Mouse (Mus musculus): ENCODE measurements around the gene Prdm2. TPM values are rescaled to one million over a fixed set of nuclear protein-coding genes. Genes with fewer than 3 reads are reported as not detected.

The Prdm2 gene
- polyA plus RNA-seq, 1 experiment from 2014 or later, result 2.8 TPM

DNA sequence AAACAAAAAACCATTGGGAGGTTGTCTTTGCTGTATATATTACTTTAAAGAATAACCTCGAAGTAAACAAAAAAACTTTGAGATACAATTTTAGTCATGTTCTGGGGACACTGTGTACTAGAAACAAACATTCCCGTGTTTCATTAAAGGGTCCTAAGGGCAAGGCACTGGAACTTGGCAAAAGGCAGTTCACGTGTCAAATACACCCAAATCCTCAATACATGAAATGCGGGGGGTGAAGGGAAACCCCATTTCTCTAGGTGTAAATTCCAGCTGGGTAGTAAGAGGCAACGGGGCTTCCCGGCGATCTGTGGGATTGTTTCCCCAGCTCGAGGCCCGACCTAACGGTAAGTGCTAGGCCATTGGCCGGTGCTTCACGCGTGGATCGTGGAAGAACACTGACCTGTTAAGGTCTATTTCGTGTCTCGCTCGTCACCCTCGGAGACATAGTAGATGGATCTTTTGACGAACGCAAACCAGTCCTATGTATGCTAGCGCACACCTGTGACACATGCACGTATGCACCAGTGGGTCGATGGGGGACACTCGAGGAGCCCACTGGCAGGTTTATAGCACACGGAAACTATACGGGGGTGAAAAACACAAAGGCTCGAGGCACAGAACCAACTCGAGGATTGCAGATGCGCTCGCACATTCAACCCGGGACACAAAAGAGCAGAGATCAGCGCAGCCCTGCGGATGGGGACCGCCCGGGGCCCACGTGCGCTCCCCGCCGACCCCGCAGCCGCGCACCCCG, 1.0 kb downstream of the Prdm2 start:
- Histone ChIP-seq H3K27me3 (no peaks in the 10 kb centered on the region), H3K36me3 (replicated peaks) (no peaks in the 10 kb centered on the region), H3K4me1 (replicated peaks) (peaks cover 19% of the 10 kb centered on the region), H3K4me2 (peak overlapping the region; percentile 91), H3K27ac (replicated peaks) (peak overlapping the region; percentile 83), H3K9me3 (replicated peaks) (no peaks in the 10 kb centered on the region), H3K4me3 (replicated peaks) (peak overlapping the region; percentile 84), H3K9ac (peak overlapping the region; percentile 85)
- peak; percentile 63 for ATAC-seq (ENCODE audit: insufficient read depth)
- WGBS (ENCODE audit: insufficient replicate concordance), result 4% methylated on average over 43 of the region's 43 CpGs

DNA sequence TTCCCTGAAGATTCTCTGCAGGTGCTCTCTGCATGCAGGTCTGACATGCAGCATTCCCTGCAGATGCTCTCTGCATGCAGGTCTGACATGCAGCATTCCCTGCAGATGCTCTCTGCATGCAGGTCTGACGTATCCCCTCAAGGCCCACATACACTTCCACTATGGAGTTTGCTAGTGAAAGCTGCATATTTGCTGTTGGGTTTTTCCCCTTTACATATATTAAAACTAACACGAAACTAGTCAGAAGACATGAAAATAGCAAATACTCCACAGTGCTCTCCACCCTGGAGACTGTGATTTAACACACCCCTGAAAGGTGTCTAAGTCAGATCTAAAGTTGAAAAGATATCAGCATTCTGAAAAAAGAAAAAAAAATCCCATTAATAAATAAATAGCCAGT, 2.8 kb downstream of the Prdm2 start:
- H3K4me3 ChIP-seq (replicated peaks), result no peak overlapping the region
- H3K4me1 ChIP-seq (replicated peaks), result peaks cover 22% of the 10 kb centered on the region
- 73% methylated on average over 2 of the region's 2 CpGs for WGBS (ENCODE audit: insufficient replicate concordance)
- no peaks in the 10 kb centered on the region for H3K27me3 ChIP-seq
- H3K9ac ChIP-seq, result no peak overlapping the region
- no peak for ATAC-seq (ENCODE audit: insufficient read depth)
- no peak overlapping the region for H3K27ac ChIP-seq (replicated peaks)
- no peaks in the 10 kb centered on the region for H3K36me3 ChIP-seq (replicated peaks)
- no peak overlapping the region for H3K4me2 ChIP-seq
- H3K9me3 ChIP-seq (replicated peaks), result no peaks in the 10 kb centered on the region

DNA sequence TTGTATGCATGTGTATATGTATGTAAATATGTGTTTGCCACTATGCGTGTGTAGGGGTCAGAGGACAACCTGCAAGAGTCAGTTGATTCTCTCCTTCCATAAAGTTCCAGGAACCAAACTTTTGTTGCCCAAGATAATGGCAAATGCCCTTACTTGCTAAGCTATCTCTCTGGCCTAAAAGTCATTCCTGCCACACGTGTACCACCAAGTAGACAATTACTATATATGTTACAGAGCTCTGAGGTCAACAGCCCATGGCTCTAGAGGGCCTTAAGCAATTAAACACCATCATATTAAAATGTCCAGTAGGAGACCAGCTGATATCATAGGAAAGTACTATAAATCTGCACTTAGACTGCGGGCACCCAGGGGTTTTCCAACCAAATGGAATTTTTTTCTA, 10.1 kb downstream of the Prdm2 start:
- no peak for ATAC-seq (ENCODE audit: insufficient read depth)

GRCm38 (mm10) chr4:143198371-143198770, 14.4 kb downstream of the Prdm2 start:
- Histone ChIP-seq H3K9me3 (replicated peaks) (no peaks in the 10 kb centered on the region), H3K9ac (no peak overlapping the region), H3K4me1 (replicated peaks) (peaks cover 13% of the 10 kb centered on the region), H3K4me3 (replicated peaks) (no peak overlapping the region), H3K27me3 (no peaks in the 10 kb centered on the region), H3K4me2 (no peak overlapping the region), H3K36me3 (replicated peaks) (no peaks in the 10 kb centered on the region), H3K27ac (replicated peaks) (no peak overlapping the region)
- no peak for ATAC-seq (ENCODE audit: insufficient read depth)
- 27% methylated on average over 3 of the region's 3 CpGs for WGBS (ENCODE audit: insufficient replicate concordance)

More for the DNA sequence above, 10.1 kb downstream of the Prdm2 start:
- Histone ChIP-seq H3K9me3 (replicated peaks) (no peaks in the 10 kb centered on the region), H3K9ac (no peak overlapping the region), H3K27me3 (no peaks in the 10 kb centered on the region), H3K4me1 (replicated peaks) (peaks cover 16% of the 10 kb centered on the region), H3K4me3 (replicated peaks) (no peak overlapping the region), H3K27ac (replicated peaks) (no peak overlapping the region), H3K4me2 (no peak overlapping the region), H3K36me3 (replicated peaks) (no peaks in the 10 kb centered on the region)
- WGBS (ENCODE audit: insufficient replicate concordance), result 60% methylated on average over 3 of the region's 3 CpGs

DNA sequence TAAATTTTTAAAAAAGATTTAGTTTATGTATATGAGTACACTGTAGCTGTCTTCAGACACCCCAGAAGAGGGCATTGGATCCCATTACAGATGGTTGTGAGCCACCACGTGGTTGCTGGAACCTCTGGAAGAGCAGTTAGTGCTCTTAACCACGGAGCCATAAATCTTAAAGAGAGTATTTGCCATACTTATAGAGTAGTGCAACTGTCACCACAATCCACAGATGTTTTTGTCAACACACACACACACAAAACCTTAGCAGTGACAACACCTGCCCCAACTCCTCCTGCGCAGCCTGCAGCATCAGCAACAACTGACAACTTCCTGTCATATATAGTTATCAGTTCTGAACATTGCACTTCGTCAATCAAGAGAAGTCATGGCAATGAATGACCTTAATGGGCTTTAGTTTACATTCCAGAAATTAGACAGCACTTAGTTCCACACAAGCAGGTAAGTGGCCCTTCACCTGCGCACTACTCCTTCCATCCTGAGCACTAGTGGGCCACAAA, 14.9 kb downstream of the Prdm2 start:
- H3K27me3 ChIP-seq, result no peaks in the 10 kb centered on the region
- no peak overlapping the region for H3K4me2 ChIP-seq
- peaks cover 13% of the 10 kb centered on the region for H3K4me1 ChIP-seq (replicated peaks)
- H3K9ac ChIP-seq, result no peak overlapping the region
- ATAC-seq (ENCODE audit: insufficient read depth), result no peak
- H3K36me3 ChIP-seq (replicated peaks), result no peaks in the 10 kb centered on the region
- no peak overlapping the region for H3K4me3 ChIP-seq (replicated peaks)
- H3K9me3 ChIP-seq (replicated peaks), result no peaks in the 10 kb centered on the region
- 33% methylated on average over 5 of the region's 5 CpGs for WGBS (ENCODE audit: insufficient replicate concordance)
- H3K27ac ChIP-seq (replicated peaks), result no peak overlapping the region

DNA sequence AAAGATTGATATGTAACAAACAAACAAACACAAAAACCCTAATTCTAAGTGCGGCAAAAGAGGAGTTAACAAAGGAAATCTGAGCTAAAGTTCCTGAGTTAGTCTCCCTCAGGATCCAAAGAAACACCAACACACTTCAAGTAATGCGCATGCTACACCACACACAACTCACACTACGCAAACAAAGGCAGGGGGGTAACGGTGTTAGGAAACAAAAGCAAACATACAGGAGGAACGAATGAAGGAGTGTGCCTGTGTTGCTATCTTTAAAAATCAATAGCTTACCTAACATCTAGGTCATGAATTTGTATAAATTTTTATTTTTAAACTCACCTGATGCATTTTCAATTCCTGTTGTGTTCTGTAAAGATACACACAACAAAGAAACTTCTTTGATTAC, 18.5 kb downstream of the Prdm2 start:
- no peak overlapping the region for H3K27ac ChIP-seq (replicated peaks)
- no peaks in the 10 kb centered on the region for H3K36me3 ChIP-seq (replicated peaks)
- H3K4me1 ChIP-seq (replicated peaks), result peaks cover 28% of the 10 kb centered on the region
- no peak overlapping the region for H3K4me2 ChIP-seq
- ATAC-seq (ENCODE audit: insufficient read depth), result no peak
- H3K27me3 ChIP-seq, result no peaks in the 10 kb centered on the region
- no peak overlapping the region for H3K9ac ChIP-seq
- no peak overlapping the region for H3K4me3 ChIP-seq (replicated peaks)
- 77% methylated on average over 5 of the region's 5 CpGs for WGBS (ENCODE audit: insufficient replicate concordance)
- no peaks in the 10 kb centered on the region for H3K9me3 ChIP-seq (replicated peaks)

DNA sequence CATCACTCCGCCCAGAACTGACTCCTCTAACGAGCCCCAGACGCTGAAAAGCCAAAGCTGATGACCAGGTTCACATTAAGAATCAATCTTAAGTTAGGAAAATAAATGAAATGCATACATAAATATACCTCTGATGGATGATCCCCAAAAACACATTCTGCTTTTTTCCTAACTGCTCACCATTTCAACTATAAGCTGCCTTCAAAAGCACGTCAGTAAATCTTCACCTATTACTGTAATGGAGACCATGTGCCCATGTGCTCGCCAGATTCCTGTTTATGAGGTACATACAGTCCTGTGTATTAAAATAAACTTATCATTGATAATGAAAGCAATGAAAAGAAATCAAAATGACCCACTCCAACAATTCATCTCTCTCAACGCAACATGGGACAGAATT, 19.6 kb downstream of the Prdm2 start:
- H3K27me3 ChIP-seq, result no peaks in the 10 kb centered on the region
- H3K4me3 ChIP-seq (replicated peaks), result no peak overlapping the region
- peaks cover 28% of the 10 kb centered on the region for H3K4me1 ChIP-seq (replicated peaks)
- no peak overlapping the region for H3K4me2 ChIP-seq
- WGBS (ENCODE audit: insufficient replicate concordance), result 78% methylated on average over 6 of the region's 6 CpGs
- H3K36me3 ChIP-seq (replicated peaks), result no peaks in the 10 kb centered on the region
- no peak overlapping the region for H3K9ac ChIP-seq
- no peak for ATAC-seq (ENCODE audit: insufficient read depth)
- H3K27ac ChIP-seq (replicated peaks), result no peak overlapping the region
- no peaks in the 10 kb centered on the region for H3K9me3 ChIP-seq (replicated peaks)

DNA sequence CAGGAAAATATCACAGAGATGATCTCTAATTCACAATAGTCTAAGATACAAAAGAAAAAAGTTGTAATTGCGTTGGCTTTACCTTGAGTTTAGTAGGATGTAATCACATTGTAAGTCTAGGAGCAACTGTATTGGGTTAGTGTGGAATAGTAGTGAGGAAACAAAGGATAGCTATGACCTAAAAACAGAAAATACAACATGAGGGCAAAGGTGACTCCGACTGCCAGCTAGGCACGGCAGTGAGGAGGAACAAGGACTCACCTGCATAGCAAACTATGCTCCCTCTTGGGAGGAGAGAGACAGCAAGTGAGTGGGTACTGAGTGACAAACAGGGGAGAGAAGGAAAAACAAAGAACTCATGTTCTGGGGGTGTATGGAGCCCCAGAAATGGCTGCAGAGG, 21.0 kb downstream of the Prdm2 start:
- Histone ChIP-seq H3K27me3 (no peaks in the 10 kb centered on the region), H3K36me3 (replicated peaks) (no peaks in the 10 kb centered on the region), H3K4me3 (replicated peaks) (no peak overlapping the region), H3K9ac (no peak overlapping the region), H3K27ac (replicated peaks) (no peak overlapping the region), H3K4me2 (no peak overlapping the region), H3K4me1 (replicated peaks) (peaks cover 31% of the 10 kb centered on the region), H3K9me3 (replicated peaks) (no peaks in the 10 kb centered on the region)
- ATAC-seq (ENCODE audit: insufficient read depth), result no peak
- 81% methylated on average over 3 of the region's 3 CpGs for WGBS (ENCODE audit: insufficient replicate concordance)

- no peak overlapping the region for H3K4me3 ChIP-seq (replicated peaks)
- H3K4me2 ChIP-seq, result no peak overlapping the region
- no peaks in the 10 kb centered on the region for H3K36me3 ChIP-seq (replicated peaks)
- no peak overlapping the region for H3K9ac ChIP-seq
- no peaks in the 10 kb centered on the region for H3K27me3 ChIP-seq
- H3K27ac ChIP-seq (replicated peaks), result no peak overlapping the region
- no peak for ATAC-seq (ENCODE audit: insufficient read depth)
- no peaks in the 10 kb centered on the region for H3K9me3 ChIP-seq (replicated peaks)
- 37% methylated on average over 4 of the region's 4 CpGs for WGBS (ENCODE audit: insufficient replicate concordance)
- H3K4me1 ChIP-seq (replicated peaks), result peaks cover 31% of the 10 kb centered on the region
Measured at GRCm38 (mm10) chr4:143190657-143191056, 22.1 kb downstream of the Prdm2 start.

GRCm38 (mm10) chr4:143188571-143189191, 24.1 kb downstream of the Prdm2 start:
- Histone ChIP-seq H3K4me2 (no peak overlapping the region), H3K9me3 (replicated peaks) (no peaks in the 10 kb centered on the region), H3K4me1 (replicated peaks) (peaks cover 31% of the 10 kb centered on the region), H3K9ac (no peak overlapping the region), H3K4me3 (replicated peaks) (no peak overlapping the region), H3K36me3 (replicated peaks) (no peaks in the 10 kb centered on the region), H3K27me3 (no peaks in the 10 kb centered on the region), H3K27ac (replicated peaks) (no peak overlapping the region)
- ATAC-seq (ENCODE audit: insufficient read depth), result 0 out of 2 replicates have a peak, but pooled peaks have one; percentile 39
- WGBS (ENCODE audit: insufficient replicate concordance), result 43% methylated on average over 5 of the region's 5 CpGs

GRCm38 (mm10) chr4:143186066-143186465, 26.7 kb downstream of the Prdm2 start:
- Histone ChIP-seq H3K36me3 (replicated peaks) (no peaks in the 10 kb centered on the region), H3K4me2 (no peak overlapping the region), H3K4me3 (replicated peaks) (no peak overlapping the region), H3K9ac (no peak overlapping the region), H3K27me3 (no peaks in the 10 kb centered on the region), H3K4me1 (replicated peaks) (peaks cover 23% of the 10 kb centered on the region), H3K9me3 (replicated peaks) (no peaks in the 10 kb centered on the region), H3K27ac (replicated peaks) (no peak overlapping the region)
- ATAC-seq (ENCODE audit: insufficient read depth), result no peak
